Mouse (Mus musculus): ENCODE results near the gene Ndufb4. TPM values are rescaled to one million over a fixed set of nuclear protein-coding genes. Genes with fewer than 3 reads are reported as not detected.

Gene Ndufb4
- polyA plus RNA-seq (2015; fragmentation: Nextera tagmentation; extraction: Ambion mirVana) = 216 and 340 TPM in 2 replicates

GRCm38 (mm10) chr16:37653731-37654657 is at the start of gene Ndufb4:
Ndufb4 (minus strand) TSS chr16:37654453.

Other genes starting within 250 kb of the Ndufb4 start
- gene Gtf2e1, start 114.7 kb downstream of the Ndufb4 start, polyA plus RNA-seq (2015; fragmentation: Nextera tagmentation; extraction: Ambion mirVana) = 10.1 and 14.0 TPM in 2 replicates
- gene Rabl3, start 114.6 kb downstream of the Ndufb4 start, polyA plus RNA-seq (2015; fragmentation: Nextera tagmentation; extraction: Ambion mirVana) = 8.6 and 11.8 TPM in 2 replicates
- gene Hgd, start 74.3 kb downstream of the Ndufb4 start, polyA plus RNA-seq (2015; fragmentation: Nextera tagmentation; extraction: Ambion mirVana) = 3.6 and 7.2 TPM in 2 replicates
- gene Fstl1, start 122.4 kb upstream of the Ndufb4 start, polyA plus RNA-seq (2015; fragmentation: Nextera tagmentation; extraction: Ambion mirVana) = 271 and 323 TPM in 2 replicates
- not detected in 2 replicates for gene Gm36028, start 206.7 kb upstream of the Ndufb4 start, polyA plus RNA-seq (2015; fragmentation: Nextera tagmentation; extraction: Ambion mirVana)
- gene Lrrc58, start 213.9 kb upstream of the Ndufb4 start, polyA plus RNA-seq (2015; fragmentation: Nextera tagmentation; extraction: Ambion mirVana) = 38.6 and 48.9 TPM in 2 replicates

Data from adrenal gland, postnatal 0 days (tissue).